Mouse (Mus musculus): ENCODE measurements around the gene Gpatch2l. TPM values are rescaled to one million over a fixed set of nuclear protein-coding genes. Genes with fewer than 3 reads are reported as not detected.

Gene Gpatch2l
- total and polyA plus RNA-seq, 3 experiments = 5.5 to 8.5 (median 8.0) TPM

- TF ChIP-seq MEF2A (IDR thresholded peaks at IDR 0.05; ENCODE audit: borderline replicate concordance, low read depth, low read length) (no peak), NELFE (IDR thresholded peaks at IDR 0.05; ENCODE audit: low read depth, low read length) (no peak), CHD1 (IDR thresholded peaks at IDR 0.05; ENCODE audit: low read depth, low read length) (no peak), NRF1 (IDR thresholded peaks at IDR 0.05; ENCODE audit: low read depth, low read length) (no peak), CHD2 (IDR thresholded peaks at IDR 0.05; ENCODE audit: low read length) (no peak), CTCF (conservative IDR thresholded peaks at IDR 0.05 in 1 of 2, IDR thresholded peaks at IDR 0.05 in 1 of 2; ENCODE audit: low read depth in 2 of 2, low read length in 2 of 2) (no peak), TCF12 (IDR thresholded peaks at IDR 0.05; ENCODE audit: low read depth, low read length) (no peak), ZKSCAN1 (IDR thresholded peaks at IDR 0.05; ENCODE audit: borderline replicate concordance, low read depth, low read length) (no peak), ZNF384 (IDR thresholded peaks at IDR 0.05; ENCODE audit: low read depth, low read length) (no peak), TBP (conservative IDR thresholded peaks at IDR 0.05; ENCODE audit: low read depth, low read length) (no peak), MXI1 (IDR thresholded peaks at IDR 0.05; ENCODE audit: low read depth, low read length) (no peak), SMC3 (IDR thresholded peaks at IDR 0.05; ENCODE audit: low read depth, low read length) (no peak)
- H3K9ac ChIP-seq (ENCODE audit: insufficient read depth, low read depth) = no peak overlapping the region
- H3K4me1 ChIP-seq (ENCODE audit: control insufficient read depth in 1 of 2, insufficient read depth in 2 of 2) = peaks cover 0 to 7% of the 10 kb centered on the region in 2 experiments; a peak in 2 of 4 replicates
- H3K4me2 ChIP-seq (ENCODE audit: insufficient read depth, low read depth, poor library complexity, severe bottlenecking) = no peak overlapping the region
- in situ Hi-C loops (cut with MboI; ENCODE audit: low pct_ligation_motif_present, low pct_unique_long_range_greater_than_20kb, low sequenced_read_pairs) = no loop called here
- dilution Hi-C loops (cut with MboI; ENCODE audit: extremely low pct_ligation_motif_present, extremely low pct_unique_long_range_greater_than_20kb, low sequenced_read_pairs) = no loop called here
- no peaks in the 10 kb centered on the region for H3K79me2 ChIP-seq (replicated peaks; ENCODE audit: control insufficient read depth, extremely low read depth, insufficient read depth, poor library complexity, severe bottlenecking)
- no peaks in the 10 kb centered on the region for H3K36me3 ChIP-seq (replicated peaks in 1 of 2; ENCODE audit: control insufficient read depth in 1 of 2, insufficient read depth in 1 of 2, low read length in 1 of 2)
- H3K27me3 ChIP-seq (replicated peaks) = peaks cover 59% of the 10 kb centered on the region
- peaks cover 5% of the 10 kb centered on the region for H3K9me3 ChIP-seq (replicated peaks; ENCODE audit: low read length)
- no peak overlapping the region for H3K27ac ChIP-seq (ENCODE audit: insufficient read depth, low read depth)
- no peak overlapping the region for H3K4me3 ChIP-seq (replicated peaks in 1 of 3; ENCODE audit: low read depth in 2 of 3, low read length in 2 of 3, poor library complexity in 1 of 3)
- no peak for DNase-seq (ENCODE audit: extremely low read depth)
Observed at GRCm38 (mm10) chr12:86331248-86331647, 89.6 kb downstream of the Gpatch2l start.

GRCm38 (mm10) chr12:86336209-86336608, 94.6 kb downstream of the Gpatch2l start:
- in situ Hi-C loops (cut with MboI; ENCODE audit: low pct_ligation_motif_present, low pct_unique_long_range_greater_than_20kb, low sequenced_read_pairs) = no loop called here
- no peak for TF ChIP-seq RCOR1 (conservative IDR thresholded peaks at IDR 0.05; ENCODE audit: low read depth, low read length)
- TF ChIP-seq CTCF (conservative IDR thresholded peaks at IDR 0.05 in 1 of 2, IDR thresholded peaks at IDR 0.05 in 1 of 2; ENCODE audit: low read depth in 2 of 2, low read length in 2 of 2) = peak in 1 of 2 experiments; percentile 32; a peak in 2 of 4 replicates
- DNase-seq (ENCODE audit: extremely low read depth) = no peak
- no peak overlapping the region for H3K9ac ChIP-seq (ENCODE audit: insufficient read depth, low read depth)
- H3K4me3 ChIP-seq (replicated peaks in 1 of 3; ENCODE audit: low read depth in 2 of 3, low read length in 2 of 3, poor library complexity in 1 of 3) = no peak overlapping the region
- H3K27ac ChIP-seq (ENCODE audit: insufficient read depth, low read depth) = no peak overlapping the region
- H3K4me1 ChIP-seq (ENCODE audit: control insufficient read depth in 1 of 2, insufficient read depth in 2 of 2) = no peaks in the 10 kb centered on the region
- peaks cover 49% of the 10 kb centered on the region for H3K27me3 ChIP-seq (replicated peaks)
- H3K9me3 ChIP-seq (replicated peaks; ENCODE audit: low read length) = peaks cover 10% of the 10 kb centered on the region
- no peaks in the 10 kb centered on the region for H3K79me2 ChIP-seq (replicated peaks; ENCODE audit: control insufficient read depth, extremely low read depth, insufficient read depth, poor library complexity, severe bottlenecking)
- H3K36me3 ChIP-seq (replicated peaks in 1 of 2; ENCODE audit: control insufficient read depth in 1 of 2, insufficient read depth in 1 of 2, low read length in 1 of 2) = no peaks in the 10 kb centered on the region
- no peak overlapping the region for H3K4me2 ChIP-seq (ENCODE audit: insufficient read depth, low read depth, poor library complexity, severe bottlenecking)
- dilution Hi-C loops (cut with MboI; ENCODE audit: extremely low pct_ligation_motif_present, extremely low pct_unique_long_range_greater_than_20kb, low sequenced_read_pairs) = no loop called here

DNA sequence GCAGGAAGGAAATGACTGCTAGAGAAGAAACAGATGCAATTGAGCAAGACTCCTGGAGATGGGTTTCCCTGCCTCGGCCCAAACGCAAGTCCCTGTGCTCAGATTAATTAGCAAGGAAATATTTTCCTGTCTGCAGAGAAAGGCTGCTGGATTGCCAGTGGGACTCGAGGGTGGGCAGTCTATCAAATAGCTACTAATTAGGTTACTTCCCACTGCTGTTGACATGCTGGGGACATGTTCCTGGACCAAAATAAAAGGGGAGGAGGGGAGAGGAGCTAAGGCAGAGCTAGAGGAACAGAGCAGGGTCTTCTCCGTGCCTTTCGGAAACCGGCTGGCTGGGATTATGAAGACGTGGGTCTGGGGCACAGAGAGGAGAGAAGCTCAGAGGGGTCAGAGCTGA, 95.2 kb downstream of the Gpatch2l start:
- TF ChIP-seq NELFE (IDR thresholded peaks at IDR 0.05; ENCODE audit: low read depth, low read length) = no peak
- no peak for TF ChIP-seq ZC3H11A (IDR thresholded peaks at IDR 0.05; ENCODE audit: low read depth, low read length)
- no peak for TF ChIP-seq PAX5 (IDR thresholded peaks at IDR 0.05; ENCODE audit: low read length)
- TF ChIP-seq BHLHE40 (IDR thresholded peaks at IDR 0.05; ENCODE audit: low read depth, low read length) = no peak
- no peak for TF ChIP-seq E2F4 (IDR thresholded peaks at IDR 0.05; ENCODE audit: insufficient replicate concordance, low read depth, low read length)
- TF ChIP-seq POLR2A (IDR thresholded peaks at IDR 0.05; ENCODE audit: low read depth, low read length) = no peak
- no peak for TF ChIP-seq UBTF (IDR thresholded peaks at IDR 0.05; ENCODE audit: low read depth, low read length)
- TF ChIP-seq KAT2A (IDR thresholded peaks at IDR 0.05; ENCODE audit: insufficient replicate concordance, low read length) = no peak
- no peak for TF ChIP-seq EP300 (IDR thresholded peaks at IDR 0.05; ENCODE audit: low read length)
- no peak for TF ChIP-seq ELF1 (IDR thresholded peaks at IDR 0.05; ENCODE audit: low read depth, low read length)
- TF ChIP-seq RAD21 (IDR thresholded peaks at IDR 0.05; ENCODE audit: low read depth, low read length) = no peak
- TF ChIP-seq MAX (IDR thresholded peaks at IDR 0.05; ENCODE audit: low read length) = no peak
- no peak for TF ChIP-seq USF1 (IDR thresholded peaks at IDR 0.05; ENCODE audit: low read depth, low read length)
- TF ChIP-seq ZMIZ1 (IDR thresholded peaks at IDR 0.05; ENCODE audit: low read depth, low read length) = no peak
- no peak for TF ChIP-seq MYC (IDR thresholded peaks at IDR 0.05; ENCODE audit: low read depth, low read length)
- TF ChIP-seq ZNF384 (IDR thresholded peaks at IDR 0.05; ENCODE audit: low read depth, low read length) = no peak
- TF ChIP-seq SIN3A (IDR thresholded peaks at IDR 0.05; ENCODE audit: low read length) = no peak
- Histone ChIP-seq H3K9me3 (replicated peaks; ENCODE audit: low read length) (peaks cover 10% of the 10 kb centered on the region), H3K27me3 (replicated peaks) (peaks cover 51% of the 10 kb centered on the region), H3K36me3 (replicated peaks in 1 of 2; ENCODE audit: control insufficient read depth in 1 of 2, insufficient read depth in 1 of 2, low read length in 1 of 2) (no peaks in the 10 kb centered on the region), H3K9ac (ENCODE audit: insufficient read depth, low read depth) (no peak overlapping the region), H3K4me1 (ENCODE audit: control insufficient read depth in 1 of 2, insufficient read depth in 2 of 2) (no peaks in the 10 kb centered on the region), H3K79me2 (replicated peaks; ENCODE audit: control insufficient read depth, extremely low read depth, insufficient read depth, poor library complexity, severe bottlenecking) (no peaks in the 10 kb centered on the region), H3K27ac (ENCODE audit: insufficient read depth, low read depth) (no peak overlapping the region), H3K4me2 (ENCODE audit: insufficient read depth, low read depth, poor library complexity, severe bottlenecking) (no peak overlapping the region), H3K4me3 (replicated peaks in 1 of 3; ENCODE audit: low read depth in 2 of 3, low read length in 2 of 3, poor library complexity in 1 of 3) (no peak overlapping the region)
- in situ Hi-C loops (cut with MboI; ENCODE audit: low pct_ligation_motif_present, low pct_unique_long_range_greater_than_20kb, low sequenced_read_pairs) = no loop called here
- dilution Hi-C loops (cut with MboI; ENCODE audit: extremely low pct_ligation_motif_present, extremely low pct_unique_long_range_greater_than_20kb, low sequenced_read_pairs) = no loop called here
- DNase-seq (ENCODE audit: extremely low read depth) = no peak
